Mouse (Mus musculus): Measurements from ENCODE around the gene Vmn1r132. TPM values are rescaled to one million over a fixed set of nuclear protein-coding genes. Genes with fewer than 3 reads are reported as not detected.
"Not testable (repeated sequence)": the region's sequence is repeated elsewhere in the genome, so short reads cannot be mapped to it uniquely, and the experiment has no call there.

Vmn1r132 gene
- not detected in 2 replicates for polyA plus RNA-seq (2015; fragmentation: Nextera tagmentation; extraction: Ambion mirVana)

- H3K36me3 ChIP-seq (ENCODE audit: control insufficient read depth, insufficient read depth, low read length); H3K9me3 ChIP-seq (ENCODE audit: control insufficient read depth, low read length); H3K9ac ChIP-seq (ENCODE audit: low read depth, low read length); H3K27me3 ChIP-seq (replicated peaks; ENCODE audit: control insufficient read depth, insufficient read depth, low read length); H3K4me3 ChIP-seq (ENCODE audit: low read length); ATAC-seq; H3K4me2 ChIP-seq (ENCODE audit: low read depth, low read length); H3K4me1 ChIP-seq (ENCODE audit: control insufficient read depth, insufficient read depth, low read length); H3K27ac ChIP-seq (ENCODE audit: low read length): not testable (repeated sequence)
- WGBS = no CpG with 5 or more reads among the region's 3 CpGs
Measured at GRCm38 (mm10) chr7:21613792-21614191, at the start of gene Vmn1r132. Vmn1r132 (plus strand) TSS chr7:21614092.

Other genes with a start within 250 kb of the Vmn1r132 start
- not detected in 2 replicates for gene Gm6882, start 181.3 kb upstream of the Vmn1r132 start, polyA plus RNA-seq (2015; fragmentation: Nextera tagmentation; extraction: Ambion mirVana)
- gene Vmn1r130, start 102.3 kb upstream of the Vmn1r132 start, polyA plus RNA-seq (2015; fragmentation: Nextera tagmentation; extraction: Ambion mirVana) = not detected in 2 replicates
- gene Vmn1r131, start 68.0 kb upstream of the Vmn1r132 start, polyA plus RNA-seq (2015; fragmentation: Nextera tagmentation; extraction: Ambion mirVana) = not detected in 2 replicates
- gene Gm4175, start 147.4 kb downstream of the Vmn1r132 start, polyA plus RNA-seq (2015; fragmentation: Nextera tagmentation; extraction: Ambion mirVana) = not detected in 2 replicates
- not detected in 2 replicates for gene Gm4177, start 182.6 kb downstream of the Vmn1r132 start, polyA plus RNA-seq (2015; fragmentation: Nextera tagmentation; extraction: Ambion mirVana)
- not detected in 2 replicates for gene Vmn1r135, start 218.3 kb downstream of the Vmn1r132 start, polyA plus RNA-seq (2015; fragmentation: Nextera tagmentation; extraction: Ambion mirVana)
- gene Gm5725, start 230.2 kb downstream of the Vmn1r132 start, polyA plus RNA-seq (2015; fragmentation: Nextera tagmentation; extraction: Ambion mirVana) = not detected in 2 replicates

All from intestine, embryonic 16.5 days (tissue).